Mouse (Mus musculus) kidney, adult 2 months (tissue): ENCODE data around the gene Ubtf.

Experiments used
- CTCF ChIP-seq: fragments of 200-500 bp; conservative IDR thresholded peaks from 2 replicates; pipeline ENCODE4 v1.5.1; 2011; ENCODE audit warnings: low read depth, mild to moderate bottlenecking, control low read depth, low read length, moderate library complexity, mixed read lengths; ENCODE audit not compliant: insufficient read depth, insufficient read length
- POLR2A ChIP-seq: fragments of 200-500 bp; IDR thresholded peaks from one replicate; pipeline ENCODE4 v1.6.1; 2011; ENCODE audit warnings: low read depth, low read length, control low read depth

DNA sequence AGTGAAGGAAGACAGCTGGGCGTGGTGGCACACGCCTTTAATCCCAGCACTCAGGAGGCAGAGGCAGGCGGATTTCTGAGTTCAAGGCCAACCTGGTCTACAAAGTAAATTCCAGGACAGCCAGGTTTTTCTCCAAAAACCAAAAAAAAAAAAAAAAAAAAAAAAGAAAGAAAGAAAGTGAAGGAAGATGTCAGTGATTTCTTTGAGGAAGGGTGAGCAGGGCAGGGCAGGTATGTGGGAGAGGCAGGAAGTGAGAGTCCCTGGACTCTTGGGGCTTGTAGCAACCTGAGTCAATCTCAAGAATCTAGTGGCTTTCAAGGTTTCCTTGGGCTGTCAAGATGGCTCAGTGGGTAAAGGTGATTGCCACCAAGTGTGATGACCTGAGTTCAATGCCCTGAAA is 24.9 kb upstream of the Ubtf start:
- TF ChIP-seq CTCF (no peak), POLR2A (no peak)
